Mouse (Mus musculus) ES-Bruce4 (cell line): Measurements from ENCODE around the gene Htr1d. TPM values are rescaled to one million over a fixed set of nuclear protein-coding genes. Genes with fewer than 3 reads are reported as not detected.

Source experiments
- H3K27ac ChIP-seq: 2 replicates; pipeline ENCODE4 v1.5.1; 2012; ENCODE audit warnings: low read length, inconsistent platforms; ENCODE audit not compliant: insufficient read depth
- H3K27me3 ChIP-seq: 2 replicates; pipeline ENCODE4 v1.6.1; 2012; ENCODE audit warnings: mild to moderate bottlenecking, low read length, inconsistent platforms; ENCODE audit not compliant: control insufficient read depth, poor library complexity, insufficient read depth, severe bottlenecking
- H3K36me3 ChIP-seq: 2 replicates; pipeline ENCODE4 v1.6.1; 2012; ENCODE audit warnings: inconsistent platforms, mild to moderate bottlenecking, low read length, moderate library complexity; ENCODE audit not compliant: control insufficient read depth, poor library complexity, insufficient read depth, severe bottlenecking
- H3K4me1 ChIP-seq: one replicate; pipeline ENCODE4 v1.8.1; 2011; ENCODE audit warnings: low read length; ENCODE audit not compliant: control insufficient read depth, insufficient read depth
- H3K4me3 ChIP-seq: 2 replicates; pipeline ENCODE4 v1.5.1; 2011; ENCODE audit warnings: low read depth, mild to moderate bottlenecking, low read length
- H3K9ac ChIP-seq: 2 replicates; pipeline ENCODE4 v1.6.1; 2012; ENCODE audit warnings: low read depth, mild to moderate bottlenecking, inconsistent platforms; ENCODE audit not compliant: poor library complexity, severe bottlenecking
- H3K9me3 ChIP-seq: replicated peaks from 2 replicates; pipeline ENCODE4 v1.6.1; 2012; ENCODE audit warnings: mild to moderate bottlenecking, low read length, inconsistent platforms; ENCODE audit not compliant: control insufficient read depth, poor library complexity, insufficient read depth, severe bottlenecking
- CTCF ChIP-seq: IDR thresholded peaks from one replicate; pipeline ENCODE4 v1.8.1; 2011; ENCODE audit warnings: low read depth, low read length
- EP300 ChIP-seq: IDR thresholded peaks from 2 replicates; pipeline ENCODE4 v1.6.1; 2011; ENCODE audit warnings: low read depth, low read length; ENCODE audit not compliant: insufficient read depth
- POLR2A ChIP-seq: IDR thresholded peaks from one replicate; pipeline ENCODE4 v1.8.1; 2011; ENCODE audit warnings: low read length; ENCODE audit not compliant: insufficient read depth
- polyA plus RNA-seq: library from polyadenylated mRNA; stranded (reverse); fragments of >200 nt; gene quantifications from 2 replicates; pipeline ENCODE4 v1.2.4, GENCODE M21; 2011; ENCODE audit warnings: low read depth; ENCODE audit not compliant: missing spikeins, insufficient read depth, insufficient read length

Gene Htr1d
- polyA plus RNA-seq, 1 experiment = 1.1 TPM

DNA sequence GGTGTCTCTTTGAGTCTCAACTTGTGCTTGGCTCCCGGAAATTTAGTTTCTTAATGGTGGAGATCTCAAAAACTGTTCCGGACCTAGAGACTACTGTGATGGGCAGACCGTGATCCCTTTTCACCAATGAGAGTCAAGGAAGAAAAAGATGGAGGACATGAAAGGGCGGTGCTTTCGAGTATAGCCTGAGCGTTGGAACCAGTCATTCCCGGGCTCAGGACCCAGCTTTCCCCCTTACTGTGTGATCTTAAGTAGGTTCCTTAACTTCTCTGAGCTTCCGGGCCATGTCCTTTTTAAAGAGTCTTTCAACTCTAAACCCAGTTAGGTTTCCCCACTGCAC lies 39.5 kb downstream of the Htr1d start:
- peak overlapping the region; percentile 90 for H3K27ac ChIP-seq
- peak overlapping the region; percentile 80 for H3K9ac ChIP-seq
- no peaks in the 10 kb centered on the region for H3K9me3 ChIP-seq
- TF ChIP-seq EP300 (no peak), POLR2A (no peak), CTCF (no peak)
- peak overlapping the region; percentile 86 for H3K4me3 ChIP-seq
- no peaks in the 10 kb centered on the region for H3K27me3 ChIP-seq
- no peaks in the 10 kb centered on the region for H3K36me3 ChIP-seq
- peaks cover 4% of the 10 kb centered on the region for H3K4me1 ChIP-seq

DNA sequence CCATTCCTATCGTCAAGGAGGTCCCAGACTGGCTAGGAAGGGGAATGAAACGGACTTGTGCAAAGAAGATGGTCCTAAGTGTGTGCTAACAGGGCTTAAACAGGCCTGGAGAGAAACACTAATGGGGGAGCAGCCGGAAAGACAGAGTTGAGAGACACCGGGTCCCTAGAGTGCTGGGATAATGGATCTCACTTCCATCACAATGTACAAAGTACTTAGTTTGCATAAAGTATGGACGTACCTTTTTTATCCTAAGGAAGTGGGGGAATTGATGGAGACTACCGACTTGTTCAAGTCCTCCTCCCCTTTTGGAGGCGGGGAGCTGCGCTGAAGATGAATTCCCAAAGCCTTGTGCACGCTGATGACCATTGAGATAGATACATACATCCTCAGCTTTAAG lies 40.1 kb downstream of the Htr1d start:
- Histone ChIP-seq H3K27ac (peak overlapping the region; percentile 90), H3K4me3 (peak overlapping the region; percentile 86), H3K36me3 (no peaks in the 10 kb centered on the region), H3K4me1 (peaks cover 5% of the 10 kb centered on the region), H3K9me3 (no peaks in the 10 kb centered on the region), H3K9ac (peak overlapping the region; percentile 80), H3K27me3 (no peaks in the 10 kb centered on the region)
- TF ChIP-seq EP300 = no peak
- no peak for TF ChIP-seq CTCF
- TF ChIP-seq POLR2A = no peak

DNA sequence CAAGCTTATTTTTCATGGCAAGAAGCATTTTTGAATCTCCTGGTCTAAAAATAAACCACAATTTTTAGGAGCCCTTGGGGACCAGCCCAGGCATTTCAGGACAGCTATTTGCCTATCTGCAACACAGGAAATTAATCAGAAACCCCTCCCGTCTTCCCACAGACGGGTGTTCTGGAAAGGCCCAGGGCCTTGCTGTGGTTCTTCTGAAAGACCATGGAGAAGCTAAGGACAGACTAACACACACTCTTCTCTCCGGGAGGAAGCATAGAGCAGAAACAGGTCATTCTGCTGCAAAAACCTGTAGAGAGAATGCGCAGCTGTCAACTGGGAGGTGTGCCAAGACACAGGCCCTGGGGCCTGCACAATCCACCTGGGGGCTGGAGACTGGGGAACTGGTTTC lies 42.9 kb downstream of the Htr1d start:
- Histone ChIP-seq H3K36me3 (no peaks in the 10 kb centered on the region), H3K27ac (no peak overlapping the region), H3K9ac (no peak overlapping the region), H3K9me3 (no peaks in the 10 kb centered on the region), H3K27me3 (no peaks in the 10 kb centered on the region), H3K4me3 (no peak overlapping the region), H3K4me1 (peaks cover 6% of the 10 kb centered on the region)
- no peak for TF ChIP-seq EP300
- no peak for TF ChIP-seq POLR2A
- no peak for TF ChIP-seq CTCF

DNA sequence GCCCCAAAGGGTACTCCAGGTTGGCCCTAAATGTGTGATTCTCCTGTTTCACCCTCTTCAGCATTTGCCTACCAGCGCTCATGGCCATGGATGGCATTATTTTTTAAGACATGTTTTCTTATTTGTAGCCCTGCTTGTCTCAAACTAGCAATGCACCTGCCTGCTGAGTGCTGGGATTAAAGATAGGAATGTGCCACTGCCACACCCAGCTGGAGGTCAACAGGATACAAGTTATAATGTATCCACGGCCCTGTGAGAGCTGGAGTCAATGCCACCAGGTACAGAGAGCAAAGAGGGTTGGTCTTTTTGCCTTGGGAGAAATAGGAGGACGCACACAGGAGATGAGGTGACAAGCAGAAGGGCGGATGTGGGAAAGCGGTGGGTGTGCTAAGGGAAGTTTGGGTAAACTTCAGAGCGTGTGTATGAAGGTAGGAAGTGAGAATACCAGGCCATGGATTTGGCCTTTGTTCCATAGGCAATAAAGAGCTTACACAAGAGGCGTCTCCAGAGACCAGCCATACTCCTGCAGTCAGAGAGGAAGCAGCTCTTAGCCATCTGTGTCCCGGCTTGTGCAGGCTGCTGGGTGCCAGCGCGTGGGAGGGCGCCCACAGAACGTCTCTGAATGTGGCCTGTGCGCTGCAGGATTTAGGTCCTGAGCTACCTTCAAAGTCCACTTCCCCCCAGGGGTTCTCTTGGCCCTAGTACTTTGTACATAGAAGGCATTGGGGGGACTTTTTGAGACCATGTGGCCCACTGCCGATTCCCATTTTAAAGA lies 45.4 kb downstream of the Htr1d start:
- H3K27ac ChIP-seq = peak overlapping the region; percentile 62
- peaks cover 6% of the 10 kb centered on the region for H3K4me1 ChIP-seq

DNA sequence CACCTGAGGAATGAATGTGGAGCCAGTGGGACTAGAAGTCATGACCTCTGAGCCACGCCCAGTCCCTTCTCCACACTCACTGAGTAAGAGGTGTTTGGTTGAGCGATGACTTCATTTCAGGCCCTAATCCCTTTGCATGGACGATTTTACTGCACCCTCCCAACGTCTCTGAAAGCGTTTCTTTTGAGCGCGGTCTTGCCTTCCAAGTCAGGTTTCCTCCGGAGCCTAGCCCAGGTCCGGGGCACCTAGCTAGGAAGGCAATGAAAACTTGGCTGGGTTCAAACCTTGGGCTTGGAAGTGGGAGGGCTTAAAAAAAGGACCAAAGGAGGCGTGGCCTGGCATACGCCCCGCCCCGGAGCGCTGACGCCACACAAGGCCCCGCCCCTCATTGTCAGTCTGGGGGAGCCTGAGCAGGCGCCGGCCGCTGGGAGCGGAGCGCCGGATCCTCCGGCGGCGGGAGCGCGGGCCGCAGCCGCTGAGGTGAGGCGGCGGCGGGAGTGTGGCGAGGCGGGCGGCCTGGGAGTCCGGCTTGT lies 46.1 kb downstream of the Htr1d start, which contains the start of gene Luzp1:
Gene Luzp1, plus strand, starts transcription at position 391 of the 533 bp plus-strand sequence.
- no peaks in the 10 kb centered on the region for H3K27me3 ChIP-seq
- no peaks in the 10 kb centered on the region for H3K36me3 ChIP-seq
- TF ChIP-seq CTCF = no peak
- TF ChIP-seq POLR2A = peak; percentile 54
- H3K4me3 ChIP-seq = peak within 1 kb of the TSS; percentile 90
- peak within 1 kb of the TSS; percentile 62 for H3K27ac ChIP-seq
- H3K9me3 ChIP-seq = no peaks in the 10 kb centered on the region
- peaks cover 5% of the 10 kb centered on the region for H3K4me1 ChIP-seq
- peak within 1 kb of the TSS; percentile 96 for H3K9ac ChIP-seq

More for the DNA sequence above, 45.4 kb downstream of the Htr1d start:
- H3K4me3 ChIP-seq = peak overlapping the region; percentile 85
- TF ChIP-seq EP300 (no peak), CTCF (no peak), POLR2A (no peak)
- H3K9ac ChIP-seq = peak overlapping the region; percentile 42
- no peaks in the 10 kb centered on the region for H3K27me3 ChIP-seq
- H3K9me3 ChIP-seq = no peaks in the 10 kb centered on the region
- no peaks in the 10 kb centered on the region for H3K36me3 ChIP-seq

DNA sequence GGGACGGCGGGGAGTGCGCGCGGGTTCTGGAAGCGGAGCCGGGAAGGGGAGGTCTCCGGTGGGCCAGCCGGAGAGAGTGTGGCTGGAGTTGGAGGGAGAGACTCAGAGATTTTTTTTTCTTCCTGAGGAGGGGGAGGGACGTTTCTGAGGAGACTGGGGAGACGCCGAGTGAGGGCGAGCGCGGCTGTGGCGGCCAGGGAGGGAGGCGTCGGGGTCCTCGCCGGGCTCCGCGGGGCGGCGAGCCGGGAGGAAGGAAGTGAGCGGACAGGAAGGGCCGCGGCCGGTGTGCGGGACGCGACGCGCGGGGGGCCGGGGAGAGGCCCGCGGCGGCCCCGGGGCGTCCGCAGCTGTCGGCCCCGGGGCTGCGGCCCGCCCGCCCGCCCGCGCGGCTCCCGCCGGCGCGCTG lies 46.6 kb downstream of the Htr1d start:
- no peaks in the 10 kb centered on the region for H3K9me3 ChIP-seq
- H3K27me3 ChIP-seq = no peaks in the 10 kb centered on the region
- H3K27ac ChIP-seq = peak overlapping the region; percentile 22; the same call in 1 of the 2 replicates
- peak overlapping the region; percentile 90 for H3K4me3 ChIP-seq
- no peaks in the 10 kb centered on the region for H3K36me3 ChIP-seq
- TF ChIP-seq CTCF = no peak
- TF ChIP-seq POLR2A = no peak
- no peak for TF ChIP-seq EP300
- H3K9ac ChIP-seq = peak overlapping the region; percentile 96
- peaks cover 5% of the 10 kb centered on the region for H3K4me1 ChIP-seq
